Mouse (Mus musculus): ENCODE results near the gene Srr. TPM values are rescaled to one million over a fixed set of nuclear protein-coding genes. Genes with fewer than 3 reads are reported as not detected.

The Srr gene
- polyA plus RNA-seq, 1 experiment from 2014 or later: 21.6 TPM

GRCm38 (mm10) chr11:74870991-74871622 is 54.6 kb downstream of the Srr start:
- Histone ChIP-seq H3K9me3 (no peaks in the 10 kb centered on the region), H3K4me1 (peaks cover 8% of the 10 kb centered on the region; the same call in 1 of the 2 replicates), H3K4me3 (no peak overlapping the region), H3K36me3 (no peaks in the 10 kb centered on the region), H3K27ac (no peak overlapping the region), H3K27me3 (no peaks in the 10 kb centered on the region), H3K4me2 (no peak overlapping the region), H3K9ac (no peak overlapping the region)
- ATAC-seq (ENCODE audit: borderline replicate concordance, extremely low read depth, low FRiP score, low TSS enrichment): no peak
- 30% methylated on average over 12 of the region's 12 CpGs for WGBS

GRCm38 (mm10) chr11:74870544-74870943 is 55.2 kb downstream of the Srr start:
- no peak for ATAC-seq (ENCODE audit: borderline replicate concordance, extremely low read depth, low FRiP score, low TSS enrichment)
- H3K36me3 ChIP-seq: no peaks in the 10 kb centered on the region
- no peaks in the 10 kb centered on the region for H3K9me3 ChIP-seq
- H3K4me3 ChIP-seq: no peak overlapping the region
- peaks cover 8% of the 10 kb centered on the region; the same call in 1 of the 2 replicates for H3K4me1 ChIP-seq
- no peak overlapping the region for H3K9ac ChIP-seq
- no peak overlapping the region for H3K4me2 ChIP-seq
- H3K27me3 ChIP-seq: no peaks in the 10 kb centered on the region
- no peak overlapping the region for H3K27ac ChIP-seq
- 55% methylated on average over 4 of the region's 4 CpGs for WGBS

GRCm38 (mm10) chr11:74869603-74870002 is 56.1 kb downstream of the Srr start:
- H3K27ac ChIP-seq: no peak overlapping the region
- no peak overlapping the region for H3K4me3 ChIP-seq
- no peak for ATAC-seq (ENCODE audit: borderline replicate concordance, extremely low read depth, low FRiP score, low TSS enrichment)
- WGBS: 84% methylated on average over 6 of the region's 6 CpGs
- no peak overlapping the region for H3K4me2 ChIP-seq
- peaks cover 8% of the 10 kb centered on the region; the same call in 1 of the 2 replicates for H3K4me1 ChIP-seq
- H3K9me3 ChIP-seq: no peaks in the 10 kb centered on the region
- H3K36me3 ChIP-seq: no peaks in the 10 kb centered on the region
- no peaks in the 10 kb centered on the region for H3K27me3 ChIP-seq
- no peak overlapping the region for H3K9ac ChIP-seq

GRCm38 (mm10) chr11:74868046-74868760 is 57.5 kb downstream of the Srr start:
- Histone ChIP-seq H3K9ac (no peak overlapping the region), H3K4me1 (peaks cover 17% of the 10 kb centered on the region; the same call in 1 of the 2 replicates), H3K36me3 (no peaks in the 10 kb centered on the region), H3K4me3 (no peak overlapping the region), H3K4me2 (no peak overlapping the region), H3K27ac (no peak overlapping the region), H3K9me3 (no peaks in the 10 kb centered on the region), H3K27me3 (no peaks in the 10 kb centered on the region)
- ATAC-seq (ENCODE audit: borderline replicate concordance, extremely low read depth, low FRiP score, low TSS enrichment): no peak
- 86% methylated on average over 13 of the region's 13 CpGs for WGBS

DNA sequence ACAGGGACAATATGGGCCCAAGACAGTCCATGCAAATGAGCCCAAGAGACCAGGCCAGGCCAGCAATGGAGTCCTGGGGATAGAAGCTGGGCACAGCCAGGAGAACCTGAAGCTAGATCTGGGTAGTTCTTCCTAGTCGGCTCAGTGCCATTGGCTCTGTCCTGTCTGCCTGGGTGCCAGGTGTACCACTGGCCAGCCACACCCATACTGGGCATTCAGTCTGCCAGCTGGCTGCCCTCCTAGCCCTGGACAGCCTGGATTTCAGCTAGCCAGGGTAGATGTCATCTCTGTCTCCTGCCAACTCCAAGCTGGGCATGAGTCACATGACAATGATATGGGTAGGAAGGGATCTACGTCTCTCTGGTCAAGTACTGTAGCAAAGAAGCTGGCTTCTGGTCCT is 58.6 kb downstream of the Srr start:
- H3K27me3 ChIP-seq: no peaks in the 10 kb centered on the region
- H3K27ac ChIP-seq: no peak overlapping the region
- H3K36me3 ChIP-seq: no peaks in the 10 kb centered on the region
- no peak overlapping the region for H3K9ac ChIP-seq
- H3K4me3 ChIP-seq: no peak overlapping the region
- no peak for ATAC-seq (ENCODE audit: borderline replicate concordance, extremely low read depth, low FRiP score, low TSS enrichment)
- H3K4me2 ChIP-seq: no peak overlapping the region
- WGBS: 79% methylated on average over 2 of the region's 2 CpGs
- H3K9me3 ChIP-seq: no peaks in the 10 kb centered on the region
- H3K4me1 ChIP-seq: peaks cover 17% of the 10 kb centered on the region; the same call in 1 of the 2 replicates

DNA sequence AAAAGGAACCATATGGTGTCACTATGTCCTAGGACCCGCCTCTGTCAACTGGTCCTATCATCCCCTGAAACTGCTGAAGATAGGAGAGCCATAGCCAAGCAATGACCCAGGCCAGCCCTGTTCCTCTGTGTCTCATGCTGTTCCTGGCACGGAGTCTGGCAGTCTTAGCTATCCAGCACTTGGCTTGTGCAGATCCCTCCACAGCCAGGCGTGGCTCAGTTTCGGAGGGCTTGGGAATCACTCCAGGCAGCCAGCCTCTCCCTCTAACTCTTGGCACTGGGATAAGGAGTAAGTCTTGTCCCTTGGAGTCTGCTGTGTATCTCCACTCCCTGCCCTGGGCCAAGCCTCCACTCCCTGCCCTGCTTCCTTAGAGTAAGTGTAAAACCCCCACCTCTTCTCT is 59.1 kb downstream of the Srr start:
- 64% methylated on average over 4 of the region's 4 CpGs for WGBS
- H3K27me3 ChIP-seq: no peaks in the 10 kb centered on the region
- no peak overlapping the region for H3K27ac ChIP-seq

GRCm38 (mm10) chr11:74865252-74865651 is 60.5 kb downstream of the Srr start:
- Histone ChIP-seq H3K4me1 (peaks cover 9% of the 10 kb centered on the region; the same call in 1 of the 2 replicates), H3K4me2 (no peak overlapping the region), H3K27ac (no peak overlapping the region), H3K9ac (no peak overlapping the region), H3K9me3 (no peaks in the 10 kb centered on the region), H3K27me3 (no peaks in the 10 kb centered on the region), H3K4me3 (no peak overlapping the region), H3K36me3 (no peaks in the 10 kb centered on the region)
- no peak for ATAC-seq (ENCODE audit: borderline replicate concordance, extremely low read depth, low FRiP score, low TSS enrichment)
- 83% methylated on average over 9 of the region's 9 CpGs for WGBS

More for the DNA sequence above, 59.1 kb downstream of the Srr start:
- Histone ChIP-seq H3K36me3 (no peaks in the 10 kb centered on the region), H3K9ac (no peak overlapping the region), H3K4me2 (no peak overlapping the region), H3K4me3 (no peak overlapping the region), H3K4me1 (peaks cover 17% of the 10 kb centered on the region; the same call in 1 of the 2 replicates), H3K9me3 (no peaks in the 10 kb centered on the region)
- ATAC-seq (ENCODE audit: borderline replicate concordance, extremely low read depth, low FRiP score, low TSS enrichment): no peak; the same call in 1 of the 2 replicates

DNA sequence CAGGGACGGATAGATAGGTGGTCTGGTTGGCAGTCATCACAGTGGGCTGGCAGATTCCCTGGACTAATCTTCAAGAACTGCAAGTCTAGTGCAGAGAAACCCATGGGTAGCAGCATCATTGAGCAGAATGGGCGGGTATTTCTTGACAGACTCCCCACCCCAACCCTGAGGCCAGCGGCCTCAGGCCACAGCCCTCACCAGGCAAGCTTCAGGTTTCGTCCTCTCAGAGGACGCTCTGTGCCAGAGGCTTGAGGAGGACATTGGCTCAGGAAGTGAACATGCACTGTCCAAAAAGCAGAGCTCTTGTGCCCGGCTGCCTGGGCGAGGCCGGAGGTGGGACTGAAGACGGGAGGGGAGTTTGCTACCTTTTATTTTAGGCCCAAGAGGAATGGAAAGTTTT is 61.3 kb downstream of the Srr start:
- no peak for ATAC-seq (ENCODE audit: borderline replicate concordance, extremely low read depth, low FRiP score, low TSS enrichment)
- no peaks in the 10 kb centered on the region for H3K9me3 ChIP-seq
- H3K27ac ChIP-seq: no peak overlapping the region
- WGBS: 71% methylated on average over 9 of the region's 9 CpGs
- H3K27me3 ChIP-seq: no peaks in the 10 kb centered on the region
- H3K9ac ChIP-seq: no peak overlapping the region
- no peak overlapping the region for H3K4me2 ChIP-seq
- no peaks in the 10 kb centered on the region for H3K36me3 ChIP-seq
- H3K4me3 ChIP-seq: no peak overlapping the region
- H3K4me1 ChIP-seq: peaks cover 9% of the 10 kb centered on the region; the same call in 1 of the 2 replicates

- no peaks in the 10 kb centered on the region for H3K36me3 ChIP-seq
- WGBS: 24% methylated on average over 11 of the region's 11 CpGs
- no peak overlapping the region for H3K27ac ChIP-seq
- H3K9ac ChIP-seq: no peak overlapping the region
- H3K4me1 ChIP-seq: peaks cover 9% of the 10 kb centered on the region; the same call in 1 of the 2 replicates
- no peak; the same call in 1 of the 2 replicates for ATAC-seq (ENCODE audit: borderline replicate concordance, extremely low read depth, low FRiP score, low TSS enrichment)
- H3K4me2 ChIP-seq: no peak overlapping the region
- no peaks in the 10 kb centered on the region for H3K9me3 ChIP-seq
- H3K4me3 ChIP-seq: no peak overlapping the region
- no peaks in the 10 kb centered on the region for H3K27me3 ChIP-seq
Measured at GRCm38 (mm10) chr11:74863471-74863870, 62.3 kb downstream of the Srr start.

DNA sequence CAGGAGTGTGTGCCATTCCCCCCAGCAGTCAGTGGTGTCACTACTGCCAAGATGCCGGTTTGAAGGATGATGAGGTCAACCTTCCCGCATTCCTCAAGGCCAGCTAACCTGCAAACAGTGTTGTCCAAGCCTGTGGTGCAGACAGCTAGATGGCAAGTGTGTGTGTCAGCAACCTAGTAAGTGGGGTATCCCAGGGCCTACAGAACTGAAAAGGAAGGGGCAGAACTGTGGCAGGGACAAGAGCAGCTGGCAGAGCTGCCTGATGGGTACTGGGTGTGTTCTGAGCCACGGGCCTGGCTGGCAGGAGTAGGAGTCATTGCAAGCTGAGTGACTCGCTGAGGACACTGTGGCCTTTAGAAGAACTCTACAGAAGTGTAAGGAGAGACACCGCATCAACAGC is 63.6 kb downstream of the Srr start:
- no peak overlapping the region for H3K9ac ChIP-seq
- H3K4me1 ChIP-seq: peaks cover 9% of the 10 kb centered on the region; the same call in 1 of the 2 replicates
- no peak overlapping the region for H3K4me2 ChIP-seq
- no peaks in the 10 kb centered on the region for H3K36me3 ChIP-seq
- ATAC-seq (ENCODE audit: borderline replicate concordance, extremely low read depth, low FRiP score, low TSS enrichment): no peak
- H3K4me3 ChIP-seq: no peak overlapping the region
- WGBS: 66% methylated on average over 5 of the region's 5 CpGs
- H3K27me3 ChIP-seq: no peaks in the 10 kb centered on the region
- no peak overlapping the region for H3K27ac ChIP-seq
- H3K9me3 ChIP-seq: no peaks in the 10 kb centered on the region

DNA sequence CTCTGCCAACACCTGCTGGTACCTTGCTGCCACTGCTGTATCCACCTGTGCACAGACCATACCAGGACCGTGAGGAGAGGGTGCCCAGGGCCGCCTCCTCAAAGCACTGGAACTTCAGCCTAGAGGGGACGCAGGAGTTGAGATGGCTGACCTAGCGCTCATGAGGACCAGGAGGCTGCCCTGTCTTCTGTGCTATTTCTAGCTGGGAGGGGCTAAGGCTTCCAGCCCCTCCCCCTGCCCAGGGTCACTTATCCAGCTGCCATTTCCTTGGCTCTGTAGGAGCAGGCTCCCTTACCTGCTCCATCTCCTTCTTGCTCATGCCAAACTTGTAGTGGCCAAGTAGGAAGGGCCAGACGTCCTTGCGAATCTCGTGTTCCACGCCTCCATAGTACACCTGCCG is 68.0 kb downstream of the Srr start:
- no peaks in the 10 kb centered on the region for H3K36me3 ChIP-seq
- no peak overlapping the region for H3K9ac ChIP-seq
- H3K4me2 ChIP-seq: no peak overlapping the region
- H3K4me1 ChIP-seq: no peaks in the 10 kb centered on the region
- no peak overlapping the region for H3K4me3 ChIP-seq
- no peak overlapping the region for H3K27ac ChIP-seq
- WGBS: 77% methylated on average over 9 of the region's 9 CpGs
- no peaks in the 10 kb centered on the region for H3K9me3 ChIP-seq
- H3K27me3 ChIP-seq: no peaks in the 10 kb centered on the region
- no peak for ATAC-seq (ENCODE audit: borderline replicate concordance, extremely low read depth, low FRiP score, low TSS enrichment)

Data from lung, embryonic 15.5 days (tissue).